Mouse (Mus musculus) spleen, adult 18-20 months (tissue): ENCODE data around the gene Vps53.
A peak's percentile ranks its signal among the peaks of the same experiment; 100 is the strongest.

ENCODE experiments used
- DNase-seq, 2 experiments: peaks; one replicate each; pipeline ENCODE4 v3.0.0; 2022; ENCODE audit warnings: mixed read lengths in 2 of 2

The Vps53 gene

DNA sequence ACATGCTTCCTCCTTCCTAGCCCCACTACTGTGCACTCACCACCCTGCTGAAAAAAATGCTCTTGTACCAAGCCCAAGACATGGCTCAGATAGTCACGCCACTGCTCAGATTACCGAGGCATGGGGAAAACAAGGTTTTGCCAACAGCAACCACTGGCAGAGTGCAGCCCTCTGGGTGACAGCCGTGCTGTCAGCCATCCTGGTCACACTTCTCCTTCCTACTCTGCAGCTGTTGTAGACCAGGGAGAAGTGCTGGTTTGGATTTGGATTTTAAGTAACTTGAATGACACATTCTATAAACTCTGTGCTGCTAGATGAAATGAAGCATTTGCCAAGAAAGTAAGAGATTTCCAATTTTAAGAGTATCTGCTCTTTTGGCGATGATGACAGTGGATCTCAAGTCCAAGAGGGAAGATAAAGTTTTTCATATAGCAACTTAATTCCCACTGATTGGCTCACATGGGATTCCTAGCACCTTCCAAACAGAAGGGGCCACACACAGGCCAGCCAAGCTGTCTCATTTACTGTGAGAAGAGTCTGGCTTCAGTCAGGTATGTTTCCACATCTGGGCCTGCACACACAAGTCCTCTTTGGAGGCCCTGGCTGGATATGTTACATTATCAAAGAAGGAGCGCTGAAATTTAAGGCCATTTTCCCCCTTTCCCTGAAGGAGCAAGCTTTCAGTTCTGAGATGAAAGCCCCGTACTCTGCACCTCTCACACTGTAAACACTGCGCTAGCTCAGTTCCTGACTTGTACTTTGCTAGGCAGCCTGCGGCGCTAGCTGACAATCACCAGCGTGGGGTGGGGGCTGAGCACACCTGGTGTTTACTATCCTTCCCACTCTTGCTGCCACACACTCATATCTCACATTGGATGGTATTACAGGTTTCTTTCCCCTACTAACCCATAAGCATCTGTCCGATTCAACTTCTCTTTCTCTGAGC is 72.6 kb downstream of the Vps53 start:
- DNase-seq: no peak

DNA sequence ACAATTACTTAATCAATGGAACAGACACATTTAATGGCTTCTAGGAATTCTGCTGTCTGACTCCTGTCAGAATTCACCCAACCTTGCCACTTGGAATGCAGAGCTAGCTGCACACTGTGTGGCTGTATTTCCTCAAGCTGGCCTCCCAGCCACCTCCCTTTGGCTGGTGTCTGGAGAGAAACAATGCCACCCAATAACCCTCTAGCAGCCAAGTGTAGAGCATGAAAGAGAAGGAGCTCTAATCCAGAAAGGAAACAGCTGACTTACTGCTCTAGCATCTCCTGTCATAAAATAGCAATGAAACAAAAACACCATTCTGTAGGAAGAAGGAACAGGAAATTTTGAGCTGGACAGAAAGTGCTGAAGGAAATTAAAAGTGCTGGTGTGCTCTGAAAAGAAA is 78.3 kb downstream of the Vps53 start:
- DNase-seq: no peak

DNA sequence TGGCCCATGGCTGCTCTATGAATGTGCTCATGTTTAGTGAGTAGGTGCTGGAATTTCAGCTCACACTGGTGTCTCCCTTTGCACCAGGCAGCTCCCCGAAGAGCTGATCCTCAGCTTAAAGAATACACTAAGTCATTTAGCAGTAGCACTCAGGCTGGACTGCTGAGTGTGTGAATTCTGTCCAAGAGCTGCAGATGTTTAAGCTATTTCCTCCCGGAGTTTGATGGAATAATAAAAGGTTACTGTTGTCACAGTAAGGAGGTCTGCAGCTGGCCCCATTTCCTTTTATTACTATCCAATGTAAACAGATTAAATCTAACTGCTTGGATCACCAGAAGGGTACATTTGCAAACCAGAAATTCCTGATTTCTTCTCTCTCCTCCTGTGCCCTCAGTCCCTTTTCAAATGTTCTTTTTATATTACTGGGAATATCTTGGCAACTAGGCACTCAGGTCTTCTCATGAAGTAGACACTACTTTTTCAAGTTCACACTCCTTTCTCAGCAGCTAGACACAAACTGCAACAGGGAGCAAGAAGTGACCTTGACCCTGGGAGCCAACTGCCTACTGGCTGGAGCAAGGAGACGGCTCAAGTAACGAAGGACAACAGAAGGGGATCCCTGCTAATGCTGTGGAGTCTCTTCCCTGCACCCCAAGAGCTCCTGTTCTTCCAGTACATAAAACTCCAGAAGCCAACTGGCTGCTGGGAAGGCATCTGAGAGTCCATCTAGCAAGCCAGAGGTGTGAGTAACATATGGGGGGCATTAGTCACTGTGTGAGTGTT is 80.1 kb downstream of the Vps53 start:
- DNase-seq: no peak

DNA sequence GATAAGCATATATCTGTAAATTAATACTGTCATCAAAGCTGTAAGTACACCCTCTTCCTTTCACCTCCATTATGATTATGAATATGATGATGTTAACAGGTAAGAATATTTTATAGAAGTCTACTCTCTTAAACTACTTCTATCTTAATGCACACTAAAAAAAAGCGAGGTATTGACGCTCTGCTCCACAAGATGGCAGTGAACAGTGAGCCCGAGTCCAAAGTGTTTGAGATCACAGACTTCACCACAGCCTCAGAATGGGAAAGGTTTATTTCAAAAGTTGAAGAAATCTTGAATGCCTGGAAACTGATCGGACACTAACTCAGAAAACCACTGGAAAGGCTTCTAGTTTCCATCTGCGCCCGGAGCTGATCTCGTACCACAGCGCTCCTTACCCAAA is 85.8 kb downstream of the Vps53 start:
- no peak for DNase-seq

- no peak for DNase-seq
Observed at GRCm38 (mm10) chr11:76089776-76090175, 89.7 kb downstream of the Vps53 start.

DNA sequence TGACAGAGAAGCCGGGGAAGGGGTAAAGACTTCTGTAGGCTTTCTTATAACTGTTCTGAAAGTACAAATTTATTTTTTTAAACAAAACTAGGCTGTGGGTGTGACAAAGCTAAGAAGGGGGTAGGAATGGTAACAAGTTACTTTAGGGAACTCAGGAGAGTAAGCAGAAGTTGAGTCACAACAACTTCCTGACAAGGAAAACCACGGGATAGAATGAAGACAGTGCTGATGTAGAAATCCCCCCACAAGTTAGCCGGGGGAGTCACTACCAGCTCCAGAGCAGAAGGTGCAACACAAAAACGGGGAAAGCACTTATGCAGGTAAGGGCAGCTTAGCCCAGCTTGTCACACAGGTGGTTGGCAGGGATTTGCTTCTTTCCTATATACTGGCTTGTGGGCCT is 90.9 kb downstream of the Vps53 start:
- DNase-seq: no peak

GRCm38 (mm10) chr11:76085898-76086591 is 93.4 kb downstream of the Vps53 start:
- peak; percentile 23 to 70 for DNase-seq

DNA sequence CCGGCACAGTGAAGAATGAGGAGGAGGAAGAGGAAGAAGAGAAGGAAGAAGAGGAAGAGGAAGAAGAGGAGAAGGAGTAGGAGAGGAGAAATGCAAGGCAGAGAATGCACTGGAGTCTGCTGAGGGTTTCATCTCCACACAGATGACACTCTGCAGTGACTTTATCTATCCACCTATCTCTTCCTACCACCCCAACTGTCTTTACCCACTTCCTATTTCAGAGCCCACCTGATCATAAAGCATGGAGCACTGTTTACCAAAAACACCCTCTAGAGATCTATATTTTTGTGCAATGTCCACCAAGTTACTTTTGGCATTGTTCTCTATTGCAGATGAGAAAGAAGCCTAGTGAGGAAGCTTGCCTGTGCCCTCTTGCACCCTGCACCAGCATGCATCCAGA is 94.5 kb downstream of the Vps53 start:
- DNase-seq: no peak

DNA sequence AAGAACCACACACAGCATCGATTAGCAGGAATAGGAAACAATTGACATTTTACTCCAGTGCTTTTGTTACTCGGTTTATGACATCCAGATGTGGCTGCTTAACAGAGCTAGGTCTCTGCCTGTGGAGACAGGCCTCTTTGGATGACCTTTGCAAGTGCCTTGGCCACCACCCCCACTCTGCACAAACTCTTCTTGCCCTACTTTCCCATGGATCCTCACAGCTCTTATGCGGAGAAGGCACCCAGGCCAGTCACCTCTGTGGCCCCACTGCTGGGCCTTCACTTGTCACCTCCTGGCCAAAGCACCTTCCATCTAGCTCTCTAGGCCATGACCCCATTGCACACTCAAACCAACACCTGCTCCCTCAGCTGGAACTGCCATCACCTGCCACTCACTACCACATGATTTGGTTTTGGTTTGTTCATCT is 95.5 kb downstream of the Vps53 start:
- DNase-seq: no peak

GRCm38 (mm10) chr11:76081048-76081640 is 98.3 kb downstream of the Vps53 start:
- DNase-seq: no peak

GRCm38 (mm10) chr11:76080293-76080692 is 99.2 kb downstream of the Vps53 start:
- DNase-seq: no peak

DNA sequence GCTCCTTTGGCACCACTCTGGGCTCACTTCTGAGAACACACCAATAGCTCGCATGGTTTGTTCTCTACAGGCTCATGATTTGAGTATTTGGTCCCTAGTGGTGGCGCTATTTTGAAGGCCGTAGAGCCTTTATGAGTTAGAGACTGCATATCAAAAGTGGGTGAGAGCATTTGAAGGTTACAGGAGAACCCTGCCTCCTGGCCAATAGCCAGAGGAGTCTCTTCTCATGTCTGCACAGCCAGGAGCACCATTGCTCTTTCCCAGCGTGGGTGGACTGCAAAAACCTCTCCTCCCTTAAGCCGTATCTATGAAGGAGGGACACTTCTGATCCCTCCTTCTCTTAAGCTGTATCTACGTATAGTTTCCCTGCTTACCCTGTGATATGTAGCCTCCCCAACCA is 102.1 kb downstream of the Vps53 start:
- no peak for DNase-seq

DNA sequence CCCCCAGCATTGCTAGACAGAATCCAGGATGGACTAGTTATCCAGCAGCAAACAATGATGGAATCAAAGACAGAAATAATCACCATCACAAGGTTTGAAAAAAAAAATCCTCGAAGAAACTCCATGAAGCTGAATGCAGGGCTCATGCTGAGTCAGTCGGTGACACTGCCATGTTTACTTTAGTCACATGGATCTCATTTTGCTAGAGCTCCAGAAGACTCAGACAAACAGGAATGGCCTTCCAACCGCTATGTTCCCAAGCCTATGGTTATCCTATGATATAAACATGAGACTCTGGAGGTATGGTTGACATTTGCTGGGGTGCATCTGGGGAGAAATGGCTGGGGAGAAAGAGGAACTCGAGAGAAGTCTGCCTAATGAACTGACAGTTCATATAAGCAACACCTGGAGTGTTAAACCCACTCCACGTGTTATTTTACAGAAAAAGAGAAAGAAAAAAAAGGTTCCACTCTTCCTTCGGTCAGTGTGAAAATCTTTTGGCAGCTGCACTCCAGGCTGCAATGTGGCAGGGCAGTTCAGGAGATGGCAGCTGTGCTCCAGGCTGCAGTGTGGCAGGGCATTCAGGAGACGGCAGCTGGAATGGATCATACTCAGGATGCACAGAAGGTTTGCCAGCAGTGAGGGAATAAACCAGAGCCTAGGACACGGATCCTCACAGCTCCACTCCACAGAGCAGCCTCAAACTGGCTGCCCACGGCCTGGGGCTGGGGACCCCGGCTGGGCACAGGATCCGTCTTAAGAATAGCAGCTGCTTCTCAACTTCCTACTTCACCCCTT is 105.0 kb downstream of the Vps53 start:
- no peak for DNase-seq

- DNase-seq: no peak
Observed at GRCm38 (mm10) chr11:76069816-76070215, 109.6 kb downstream of the Vps53 start.

- peak in 1 of 2 experiments; percentile 6 for DNase-seq
Observed at GRCm38 (mm10) chr11:76066563-76067156, 112.8 kb downstream of the Vps53 start.

DNA sequence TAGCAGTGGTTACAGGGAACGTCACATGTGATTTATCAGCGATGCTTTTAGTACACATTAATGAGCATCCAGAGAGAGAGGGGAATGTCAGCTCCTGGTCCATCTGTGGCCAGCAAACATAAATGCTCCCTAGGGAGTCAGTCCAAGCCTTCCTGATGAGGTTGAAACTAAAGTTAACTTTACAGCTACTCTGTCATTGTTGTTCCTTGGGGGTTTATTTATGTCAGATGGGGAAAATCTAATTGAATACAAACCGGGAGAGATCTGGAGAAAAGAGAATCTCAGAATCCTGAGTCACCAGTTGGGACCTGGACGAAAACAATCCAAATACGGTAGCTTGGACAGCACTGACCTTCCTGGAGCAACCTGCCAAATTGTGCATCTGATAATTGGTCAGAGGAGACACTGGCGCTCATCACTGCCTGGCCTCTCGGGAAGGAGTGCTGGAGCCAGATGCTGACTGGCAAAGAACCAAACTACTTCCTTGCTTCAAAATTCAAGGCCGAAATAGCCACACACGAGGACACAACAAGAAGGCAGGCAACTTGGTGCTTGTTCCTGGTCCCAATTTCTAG is 113.8 kb downstream of the Vps53 start:
- DNase-seq: no peak

- peak; percentile 18 to 28 for DNase-seq
Observed at GRCm38 (mm10) chr11:76064411-76064810, 115.0 kb downstream of the Vps53 start.

DNA sequence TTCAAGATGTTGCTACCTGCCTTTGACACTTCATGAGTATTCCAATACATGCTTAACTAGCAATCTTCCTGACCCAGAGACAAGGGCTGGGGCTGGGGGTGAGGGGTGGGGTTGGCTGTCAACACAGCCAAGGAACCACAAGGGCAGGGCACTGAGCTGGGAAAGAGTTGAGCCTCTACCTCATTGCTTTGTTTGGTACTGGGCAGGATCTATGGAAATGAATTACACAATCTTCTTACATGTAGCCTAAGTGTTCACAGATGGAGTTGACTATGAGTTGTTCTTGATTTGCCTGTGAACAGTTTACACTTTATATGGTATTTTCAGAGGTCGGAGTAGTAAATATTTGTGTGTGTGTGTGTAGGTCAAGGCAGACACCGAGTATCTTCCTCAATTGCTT is 118.5 kb downstream of the Vps53 start:
- no peak for DNase-seq

DNA sequence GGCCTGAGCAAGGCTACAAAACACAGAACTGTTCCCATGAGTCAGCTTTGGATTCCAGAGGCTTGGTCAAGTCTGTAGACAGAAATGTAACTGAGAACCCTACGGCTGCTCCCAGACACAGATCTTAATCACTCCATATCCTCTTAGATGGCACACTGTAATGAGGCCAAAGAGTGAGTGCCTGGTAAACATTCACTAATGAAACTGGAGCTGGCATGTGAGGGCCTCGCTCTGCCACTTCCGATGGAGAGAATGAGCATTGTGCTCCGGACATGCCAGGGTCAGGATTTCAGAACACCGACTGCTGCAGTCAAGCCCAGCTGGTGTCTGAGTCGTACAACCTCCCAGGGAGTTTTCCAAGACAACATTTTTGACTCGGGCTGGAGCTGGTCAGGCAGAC is 119.5 kb downstream of the Vps53 start:
- DNase-seq: no peak

DNA sequence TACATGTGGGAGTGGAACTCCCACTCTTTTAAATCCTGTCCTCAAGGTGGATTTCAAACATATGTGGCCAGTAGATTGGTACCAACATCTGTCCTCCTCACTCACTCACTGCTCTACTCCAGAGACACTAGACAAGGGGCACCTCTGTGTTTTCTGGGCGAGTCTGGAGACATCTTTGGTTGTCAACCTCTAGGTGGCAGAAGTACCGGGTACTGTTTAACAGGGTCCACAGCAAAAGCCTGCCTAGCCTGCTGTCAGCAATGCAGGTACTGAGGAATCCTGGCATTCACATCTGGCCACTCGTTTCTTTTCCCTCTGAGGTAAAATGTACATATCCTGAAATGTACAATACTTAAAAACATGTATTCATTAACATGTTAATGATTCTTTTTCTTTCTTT is 123.0 kb downstream of the Vps53 start:
- no peak for DNase-seq

GRCm38 (mm10) chr11:76052496-76052895 is 127.0 kb downstream of the Vps53 start:
- DNase-seq: no peak
